Mouse (Mus musculus): ENCODE data around the gene Tmem235. TPM values are rescaled to one million over a fixed set of nuclear protein-coding genes. Genes with fewer than 3 reads are reported as not detected.

Gene Tmem235
- polyA plus RNA-seq, 1 experiment from 2014 or later: not detected

- no peaks in the 10 kb centered on the region for H3K27me3 ChIP-seq (ENCODE audit: insufficient read depth, low read length)
- DNase-seq (ENCODE audit: low spot score): peak; percentile 83
- H3K9me3 ChIP-seq (replicated peaks; ENCODE audit: low read length): no peaks in the 10 kb centered on the region
- H3K9ac ChIP-seq (ENCODE audit: low read depth, low read length): 0 out of 2 replicates have a peak overlapping the region, but pooled peaks have one; percentile 36
- H3K36me3 ChIP-seq (ENCODE audit: insufficient read depth, low read length): no peaks in the 10 kb centered on the region
- peak overlapping the region; percentile 67 for H3K27ac ChIP-seq
- ATAC-seq (replicated peaks; ENCODE audit: low FRiP score, low read depth): peak; percentile 45; the same call in 1 of the 2 replicates
- WGBS: under 1% methylated on average over 8 of the region's 8 CpGs
- H3K4me2 ChIP-seq (ENCODE audit: low read length): no peak overlapping the region
- TF ChIP-seq CTCF (IDR thresholded peaks at IDR 0.05; ENCODE audit: low read depth): peak; percentile 3; the same call in 1 of the 2 replicates
- H3K4me1 ChIP-seq (replicated peaks; ENCODE audit: insufficient read depth, low read length): peaks cover 35% of the 10 kb centered on the region
- no peak overlapping the region for H3K4me3 ChIP-seq (replicated peaks; ENCODE audit: low read depth, low read length)
These were observed 21.2 kb downstream of the Tmem235 start for GRCm38 (mm10) chr11:117881787-117882186.

- TF ChIP-seq CTCF (IDR thresholded peaks at IDR 0.05; ENCODE audit: low read depth): no peak
- Histone ChIP-seq H3K9ac (ENCODE audit: low read depth, low read length) (0 out of 2 replicates have a peak overlapping the region, but pooled peaks have one; percentile 36), H3K4me2 (ENCODE audit: low read length) (no peak overlapping the region), H3K4me3 (replicated peaks; ENCODE audit: low read depth, low read length) (no peak overlapping the region), H3K4me1 (replicated peaks; ENCODE audit: insufficient read depth, low read length) (peaks cover 35% of the 10 kb centered on the region), H3K27me3 (ENCODE audit: insufficient read depth, low read length) (no peaks in the 10 kb centered on the region), H3K9me3 (replicated peaks; ENCODE audit: low read length) (no peaks in the 10 kb centered on the region), H3K27ac (peak overlapping the region; percentile 67), H3K36me3 (ENCODE audit: insufficient read depth, low read length) (no peaks in the 10 kb centered on the region)
- WGBS: 79% methylated on average over 1 of the region's 1 CpGs
- no peak for DNase-seq (ENCODE audit: low spot score)
- ATAC-seq (replicated peaks; ENCODE audit: low FRiP score, low read depth): no peak
These were observed 21.7 kb downstream of the Tmem235 start for GRCm38 (mm10) chr11:117882208-117882607.

- Histone ChIP-seq H3K9ac (ENCODE audit: low read depth, low read length) (no peak overlapping the region), H3K4me3 (replicated peaks; ENCODE audit: low read depth, low read length) (no peak overlapping the region), H3K27me3 (ENCODE audit: insufficient read depth, low read length) (peaks cover 4% of the 10 kb centered on the region; the same call in 1 of the 2 replicates), H3K27ac (0 out of 2 replicates have a peak overlapping the region, but pooled peaks have one; percentile 20), H3K4me2 (ENCODE audit: low read length) (no peak overlapping the region), H3K36me3 (ENCODE audit: insufficient read depth, low read length) (no peaks in the 10 kb centered on the region), H3K9me3 (replicated peaks; ENCODE audit: low read length) (no peaks in the 10 kb centered on the region), H3K4me1 (replicated peaks; ENCODE audit: insufficient read depth, low read length) (peaks cover 49% of the 10 kb centered on the region)
- DNase-seq (ENCODE audit: low spot score) (no peak), ATAC-seq (replicated peaks; ENCODE audit: low FRiP score, low read depth) (no peak)
- whole genome bisulfite sequencing: 32% methylated on average over 5 of the region's 5 CpGs
- TF ChIP-seq CTCF (IDR thresholded peaks at IDR 0.05; ENCODE audit: low read depth): no peak
These were observed 25.4 kb downstream of the Tmem235 start for GRCm38 (mm10) chr11:117886000-117886399.

- WGBS: 25% methylated on average over 20 of the region's 20 CpGs
- Histone ChIP-seq H3K9ac (ENCODE audit: low read depth, low read length) (0 out of 2 replicates have a peak overlapping the region, but pooled peaks have one; percentile 32), H3K4me2 (ENCODE audit: low read length) (0 out of 2 replicates have a peak overlapping the region, but pooled peaks have one; percentile 38), H3K9me3 (replicated peaks; ENCODE audit: low read length) (no peaks in the 10 kb centered on the region), H3K36me3 (ENCODE audit: insufficient read depth, low read length) (no peaks in the 10 kb centered on the region), H3K4me3 (replicated peaks; ENCODE audit: low read depth, low read length) (no peak overlapping the region), H3K27me3 (ENCODE audit: insufficient read depth, low read length) (peaks cover 4% of the 10 kb centered on the region; the same call in 1 of the 2 replicates), H3K4me1 (replicated peaks; ENCODE audit: insufficient read depth, low read length) (peaks cover 41% of the 10 kb centered on the region), H3K27ac (no peak overlapping the region)
- ATAC-seq (replicated peaks; ENCODE audit: low FRiP score, low read depth): no peak
- no peak for TF ChIP-seq CTCF (IDR thresholded peaks at IDR 0.05; ENCODE audit: low read depth)
- no peak for DNase-seq (ENCODE audit: low spot score)
These were observed 27.8 kb downstream of the Tmem235 start for GRCm38 (mm10) chr11:117888168-117888852.

- no peak overlapping the region for H3K27ac ChIP-seq
- peak overlapping the region; percentile 38 for H3K4me2 ChIP-seq (ENCODE audit: low read length)
- no peak overlapping the region for H3K4me3 ChIP-seq (replicated peaks; ENCODE audit: low read depth, low read length)
- DNase-seq (ENCODE audit: low spot score) (no peak), ATAC-seq (replicated peaks; ENCODE audit: low FRiP score, low read depth) (no peak)
- H3K27me3 ChIP-seq (ENCODE audit: insufficient read depth, low read length): peaks cover 4% of the 10 kb centered on the region; the same call in 1 of the 2 replicates
- WGBS: 9% methylated on average over 30 of the region's 33 CpGs
- H3K9me3 ChIP-seq (replicated peaks; ENCODE audit: low read length): no peaks in the 10 kb centered on the region
- no peak for TF ChIP-seq CTCF (IDR thresholded peaks at IDR 0.05; ENCODE audit: low read depth)
- H3K9ac ChIP-seq (ENCODE audit: low read depth, low read length): 0 out of 2 replicates have a peak overlapping the region, but pooled peaks have one; percentile 32
- no peaks in the 10 kb centered on the region for H3K36me3 ChIP-seq (ENCODE audit: insufficient read depth, low read length)
- H3K4me1 ChIP-seq (replicated peaks; ENCODE audit: insufficient read depth, low read length): peaks cover 41% of the 10 kb centered on the region
These were observed 28.6 kb downstream of the Tmem235 start for GRCm38 (mm10) chr11:117888853-117889822.

- H3K4me2 ChIP-seq (ENCODE audit: low read length): no peak overlapping the region
- peaks cover 41% of the 10 kb centered on the region for H3K4me1 ChIP-seq (replicated peaks; ENCODE audit: insufficient read depth, low read length)
- no peak for DNase-seq (ENCODE audit: low spot score)
- ATAC-seq (replicated peaks; ENCODE audit: low FRiP score, low read depth): no peak
- H3K4me3 ChIP-seq (replicated peaks; ENCODE audit: low read depth, low read length): no peak overlapping the region
- no peak overlapping the region for H3K9ac ChIP-seq (ENCODE audit: low read depth, low read length)
- H3K27me3 ChIP-seq (ENCODE audit: insufficient read depth, low read length): peaks cover 4% of the 10 kb centered on the region; the same call in 1 of the 2 replicates
- no peak for TF ChIP-seq CTCF (IDR thresholded peaks at IDR 0.05; ENCODE audit: low read depth)
- H3K9me3 ChIP-seq (replicated peaks; ENCODE audit: low read length): no peaks in the 10 kb centered on the region
- 27% methylated on average over 11 of the region's 11 CpGs for WGBS
- 0 out of 2 replicates have a peak overlapping the region, but pooled peaks have one; percentile 36 for H3K27ac ChIP-seq
- no peaks in the 10 kb centered on the region for H3K36me3 ChIP-seq (ENCODE audit: insufficient read depth, low read length)
These were observed 29.4 kb downstream of the Tmem235 start for GRCm38 (mm10) chr11:117889887-117890340.

Data from kidney, postnatal 0 days (tissue).